Comparison of ENCODE assay signal across 21 mouse cellular contexts in the genomic region with DNA sequence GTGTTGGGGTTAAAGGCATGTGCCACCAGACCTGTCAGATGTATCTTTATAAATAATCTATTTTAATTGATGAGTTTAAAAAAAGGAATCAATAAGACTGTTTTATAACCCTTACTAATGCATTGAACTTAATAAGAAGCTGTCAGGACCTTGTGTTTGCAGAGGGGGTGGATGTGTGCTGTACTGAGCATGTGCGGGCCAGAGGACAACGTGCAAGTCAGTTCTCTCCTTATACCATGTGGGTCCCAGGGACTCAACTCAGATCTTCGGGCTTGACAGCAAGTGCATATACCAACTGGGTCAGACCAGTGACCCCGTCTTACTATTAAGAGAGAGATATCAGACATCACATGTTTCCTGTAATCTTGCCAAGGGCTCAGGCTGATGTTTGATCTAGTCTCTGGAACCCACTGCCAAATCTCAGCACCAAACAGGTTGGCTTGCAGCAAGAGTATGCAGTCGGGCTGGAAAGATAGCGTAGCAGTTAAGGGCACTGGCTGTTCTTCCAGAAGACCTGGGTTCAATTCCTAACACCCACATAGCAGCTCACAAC. TPM values are rescaled to one million over a fixed set of nuclear protein-coding genes. Genes with fewer than 3 reads are reported as not detected.
DNase-seq lines count a peak whose midpoint lies in the region; ATAC-seq and TF ChIP-seq lines count a peak whose summit lies in the region.
"Had no signal": no experiment of that assay in that cellular context is flagged by ENCODE, and none has a peak within 500 bp of the region (broad histone marks: within the 10 kb centered on the region; RNA-seq: fewer than 3 reads in every experiment).

No protein-coding gene starts in this region.

- TF ChIP-seq CTCF in liver, adult 2 months (IDR thresholded peaks at IDR 0.05; ENCODE audit: low read depth, low read length), result no peak
- no peak for TF ChIP-seq CTCF in stomach, postnatal 0 days (IDR thresholded peaks at IDR 0.05; ENCODE audit: low read depth)

- peaks cover 8% of the 10 kb centered on the region for H3K36me3 ChIP-seq in liver, adult 2 months (ENCODE audit: control insufficient read depth, insufficient read depth, low read length)
- peaks cover 17% of the 10 kb centered on the region for H3K36me3 ChIP-seq in liver, embryonic 12.5 days
- H3K36me3 ChIP-seq in stomach, embryonic 15.5 days, result 0 out of 2 replicates have a peak, but pooled peaks cover 7% of the 10 kb centered on the region
- 0 out of 2 replicates have a peak, but pooled peaks cover 3% of the 10 kb centered on the region for H3K36me3 ChIP-seq in stomach, postnatal 0 days (ENCODE audit: control insufficient read depth, insufficient read depth, low read length)

- H3K27me3 ChIP-seq in liver, adult 2 months (ENCODE audit: control insufficient read depth, insufficient read depth, low read length), result no peaks in the 10 kb centered on the region
- no peaks in the 10 kb centered on the region for H3K27me3 ChIP-seq in liver, embryonic 12.5 days (replicated peaks)
- no peaks in the 10 kb centered on the region for H3K27me3 ChIP-seq in stomach, embryonic 15.5 days (replicated peaks)
- no peaks in the 10 kb centered on the region for H3K27me3 ChIP-seq in stomach, postnatal 0 days (ENCODE audit: control insufficient read depth, insufficient read depth, low read length)
- H3K27me3 ChIP-seq: embryonic facial prominence, embryonic 12.5 days; forebrain, embryonic 12.5 days had no signal

- H3K4me1 ChIP-seq in liver, adult 2 months (ENCODE audit: control insufficient read depth, insufficient read depth, low read length), result no peaks in the 10 kb centered on the region; the same call in 1 of the 2 replicates
- H3K4me1 ChIP-seq in liver, embryonic 12.5 days, result peaks cover 9% of the 10 kb centered on the region; the same call in 1 of the 2 replicates
- peaks cover 5% of the 10 kb centered on the region; the same call in 1 of the 2 replicates for H3K4me1 ChIP-seq in stomach, embryonic 15.5 days
- no peaks in the 10 kb centered on the region for H3K4me1 ChIP-seq in stomach, postnatal 0 days (replicated peaks; ENCODE audit: control insufficient read depth, insufficient read depth)
- H3K4me1 ChIP-seq: embryonic facial prominence, embryonic 10.5 days; embryonic facial prominence, embryonic 12.5 days; forebrain, embryonic 10.5 days; forebrain, embryonic 12.5 days had no signal

- 22% methylated on average over 6 of the region's 6 CpGs for WGBS in liver, adult 2 months
- 76% methylated on average over 6 of the region's 6 CpGs for WGBS in liver, embryonic 12.5 days (ENCODE audit: insufficient replicate concordance)
- WGBS in stomach, embryonic 15.5 days, result 81% methylated on average over 6 of the region's 6 CpGs
- 75% methylated on average over 6 of the region's 6 CpGs for WGBS in stomach, postnatal 0 days

- no peak for ATAC-seq in liver, embryonic 12.5 days
- 0 out of 2 replicates have a peak, but pooled peaks have one; percentile 34 for ATAC-seq in erythroid progenitor cell, adult 5-6 weeks (replicated peaks; ENCODE audit: low FRiP score, poor library complexity, severe bottlenecking)
- 0 out of 2 replicates have a peak, but pooled peaks have one; percentile 38 for ATAC-seq in stomach, embryonic 15.5 days (ENCODE audit: insufficient read depth, low FRiP score, low read depth)
- ATAC-seq in stomach, postnatal 0 days (ENCODE audit: low FRiP score, low TSS enrichment), result peak; percentile 61; the same call in 1 of the 2 replicates
- ATAC-seq: forebrain, embryonic 14.5 days; forebrain, embryonic 16.5 days had no signal

- H3K79me2 ChIP-seq in liver, adult 2 months (ENCODE audit: control insufficient read depth, insufficient read depth, low read length), result no peaks in the 10 kb centered on the region

- DNase-seq in liver, adult 2 months (ENCODE audit: extremely low read depth, low read depth, low spot score), result peak; percentile 69
- peak; percentile 40 for DNase-seq in stomach, postnatal 0 days (ENCODE audit: low spot score)
- no peak for DNase-seq in ovary, adult 18-20 months (ENCODE audit: low spot score)
- no peak for DNase-seq in adrenal gland, adult 18-20 months (ENCODE audit: low spot score in 2 of 2)
- DNase-seq: adrenal gland, adult 8-10 months; adrenal gland, postnatal 14 days; adrenal gland, postnatal 36 days; cerebellum, adult 11-12 months; cerebellum, adult 2 months; cerebellum, adult 9-10 months; cerebellum, postnatal 10 days; cerebellum, postnatal 25 days had no signal

- H3K27ac ChIP-seq in liver, adult 2 months (replicated peaks; ENCODE audit: insufficient read depth, low read depth, low read length), result no peak overlapping the region
- H3K27ac ChIP-seq in liver, embryonic 12.5 days, result no peak overlapping the region
- H3K27ac ChIP-seq in stomach, embryonic 15.5 days, result no peak overlapping the region
- no peak overlapping the region for H3K27ac ChIP-seq in stomach, postnatal 0 days (replicated peaks)
- H3K27ac ChIP-seq: embryonic facial prominence, embryonic 10.5 days; embryonic facial prominence, embryonic 12.5 days; forebrain, embryonic 10.5 days; forebrain, embryonic 12.5 days had no signal

- TF ChIP-seq POLR2A in liver, adult 2 months (IDR thresholded peaks at IDR 0.05; ENCODE audit: extremely low read depth, insufficient read depth, low read length), result no peak

- no peak overlapping the region for H3K4me3 ChIP-seq in liver, adult 2 months (ENCODE audit: insufficient read depth, low read depth, low read length)
- H3K4me3 ChIP-seq in liver, embryonic 12.5 days, result no peak overlapping the region
- H3K4me3 ChIP-seq in stomach, embryonic 15.5 days (replicated peaks), result no peak overlapping the region
- no peak overlapping the region for H3K4me3 ChIP-seq in stomach, postnatal 0 days (ENCODE audit: low read depth, low read length)
- H3K4me3 ChIP-seq: embryonic facial prominence, embryonic 10.5 days; embryonic facial prominence, embryonic 12.5 days; forebrain, embryonic 10.5 days; forebrain, embryonic 12.5 days had no signal

- no peak overlapping the region for H3K9ac ChIP-seq in liver, adult 2 months (ENCODE audit: low read depth, low read length)
- H3K9ac ChIP-seq in liver, embryonic 12.5 days, result no peak overlapping the region
- H3K9ac ChIP-seq in stomach, embryonic 15.5 days, result no peak overlapping the region
- H3K9ac ChIP-seq in stomach, postnatal 0 days (ENCODE audit: low read length), result no peak overlapping the region
- H3K9ac ChIP-seq: embryonic facial prominence, embryonic 12.5 days; forebrain, embryonic 12.5 days had no signal

- TF ChIP-seq EP300 in stomach, postnatal 0 days (optimal IDR thresholded peaks at IDR 0.05), result no peak

- H3K4me2 ChIP-seq in liver, embryonic 12.5 days, result no peak overlapping the region
- no peak overlapping the region for H3K4me2 ChIP-seq in stomach, embryonic 15.5 days
- H3K4me2 ChIP-seq in stomach, postnatal 0 days (replicated peaks; ENCODE audit: low read depth), result no peak overlapping the region
- H3K4me2 ChIP-seq: embryonic facial prominence, embryonic 12.5 days; forebrain, embryonic 12.5 days had no signal

- no peaks in the 10 kb centered on the region for H3K9me3 ChIP-seq in liver, embryonic 12.5 days (replicated peaks)
- no peaks in the 10 kb centered on the region for H3K9me3 ChIP-seq in stomach, embryonic 15.5 days
- H3K9me3 ChIP-seq in stomach, postnatal 0 days (ENCODE audit: control insufficient read depth, low read length), result no peaks in the 10 kb centered on the region
- H3K9me3 ChIP-seq: embryonic facial prominence, embryonic 10.5 days; embryonic facial prominence, embryonic 12.5 days; forebrain, embryonic 10.5 days; forebrain, embryonic 12.5 days had no signal

RNA-seq across cellular contexts. Expression of gene Mtrf1, which starts 11.8 kb away (rescaled TPM):
- total RNA-seq in liver, adult 2 months (2014; rRNA removed), result 7.8 and 10.3 TPM in 2 replicates
- polyA plus RNA-seq in liver, adult 2 months (2012; rRNA removed), result 2.2 and 2.3 TPM in 2 replicates
- polyA plus RNA-seq in liver, embryonic 12.5 days (2016; fragmentation: Nextera tagmentation; extraction: Ambion mirVana), result 6.7 and 7.3 TPM in 2 replicates
- 0.72 and 2.1 TPM in 2 replicates for total RNA-seq in erythroid progenitor cell, adult 5-6 weeks (2015; ENCODE audit: low replicate concordance)
- 0.91 and 1.0 TPM in 2 replicates for total RNA-seq in erythroid progenitor cell, adult 5-6 weeks (2017; ENCODE audit: low replicate concordance)
- polyA plus RNA-seq in stomach, embryonic 15.5 days (2015; fragmentation: Nextera tagmentation; extraction: Ambion mirVana), result 9.4 and 11.0 TPM in 2 replicates
- polyA plus RNA-seq in stomach, postnatal 0 days (2015; fragmentation: Nextera tagmentation; extraction: Ambion mirVana), result 6.8 and 7.7 TPM in 2 replicates
- 1 to 10 TPM; 4.3 to 4.7 TPM for total RNA-seq in adrenal gland, adult 18-20 months (2021)

RNA-seq across cellular contexts. Expression of gene Kbtbd7, which starts 17.0 kb away (rescaled TPM):
- total RNA-seq in liver, adult 2 months (2014; rRNA removed), result 6.6 and 7.3 TPM in 2 replicates
- polyA plus RNA-seq in liver, adult 2 months (2012; rRNA removed), result 3.8 and 4.3 TPM in 2 replicates
- 5.7 and 6.2 TPM in 2 replicates for polyA plus RNA-seq in liver, embryonic 12.5 days (2016; fragmentation: Nextera tagmentation; extraction: Ambion mirVana)
- 16.6 and 21.0 TPM in 2 replicates for total RNA-seq in erythroid progenitor cell, adult 5-6 weeks (2015; ENCODE audit: low replicate concordance)
- 10.8 and 16.7 TPM in 2 replicates for total RNA-seq in erythroid progenitor cell, adult 5-6 weeks (2017; ENCODE audit: low replicate concordance)
- polyA plus RNA-seq in stomach, embryonic 15.5 days (2015; fragmentation: Nextera tagmentation; extraction: Ambion mirVana), result 10.8 and 11.0 TPM in 2 replicates
- 5.1 TPM in 2 replicates for polyA plus RNA-seq in stomach, postnatal 0 days (2015; fragmentation: Nextera tagmentation; extraction: Ambion mirVana)
- 1 to 10 TPM; 7.0 to 8.7 TPM for total RNA-seq in adrenal gland, adult 18-20 months (2021)

RNA-seq across cellular contexts. Expression of gene Naa16, which starts 18.8 kb away (rescaled TPM):
- total RNA-seq in liver, adult 2 months (2014; rRNA removed), result 3.9 and 5.2 TPM in 2 replicates
- 2.0 and 2.2 TPM in 2 replicates for polyA plus RNA-seq in liver, adult 2 months (2012; rRNA removed)
- 42.0 and 45.5 TPM in 2 replicates for polyA plus RNA-seq in liver, embryonic 12.5 days (2016; fragmentation: Nextera tagmentation; extraction: Ambion mirVana)
- total RNA-seq in erythroid progenitor cell, adult 5-6 weeks (2015; ENCODE audit: low replicate concordance), result 43.2 and 65.8 TPM in 2 replicates
- total RNA-seq in erythroid progenitor cell, adult 5-6 weeks (2017; ENCODE audit: low replicate concordance), result 49.9 and 60.7 TPM in 2 replicates
- polyA plus RNA-seq in stomach, embryonic 15.5 days (2015; fragmentation: Nextera tagmentation; extraction: Ambion mirVana), result 39.4 and 41.5 TPM in 2 replicates
- polyA plus RNA-seq in stomach, postnatal 0 days (2015; fragmentation: Nextera tagmentation; extraction: Ambion mirVana), result 15.0 and 16.0 TPM in 2 replicates
- total RNA-seq in adrenal gland, adult 18-20 months (2021), result 10 to 100 TPM; 22.7 to 25.1 TPM

RNA-seq across cellular contexts. Expression of gene Kbtbd6, which starts 42.3 kb away (rescaled TPM):
- total RNA-seq in liver, adult 2 months (2014; rRNA removed), result 0.13 and 0.18 TPM in 2 replicates
- polyA plus RNA-seq in liver, adult 2 months (2012; rRNA removed), result not detected in 2 replicates
- polyA plus RNA-seq in liver, embryonic 12.5 days (2016; fragmentation: Nextera tagmentation; extraction: Ambion mirVana), result 3.9 TPM in 2 replicates
- total RNA-seq in erythroid progenitor cell, adult 5-6 weeks (2015; ENCODE audit: low replicate concordance), result 21.3 and 29.3 TPM in 2 replicates
- 13.2 and 27.5 TPM in 2 replicates for total RNA-seq in erythroid progenitor cell, adult 5-6 weeks (2017; ENCODE audit: low replicate concordance)
- polyA plus RNA-seq in stomach, embryonic 15.5 days (2015; fragmentation: Nextera tagmentation; extraction: Ambion mirVana), result 2.7 and 3.7 TPM in 2 replicates
- polyA plus RNA-seq in stomach, postnatal 0 days (2015; fragmentation: Nextera tagmentation; extraction: Ambion mirVana), result 0.57 and 0.98 TPM in 2 replicates
- under 1 TPM; 0.16 to 0.27 TPM for total RNA-seq in adrenal gland, adult 18-20 months (2021)

Comparison
In these comparisons a context has a peak if more than half of its experiments do, and no peak if none do; other contexts are left out.
1. DNase-seq: peak in liver, adult 2 months (single experiment) and stomach, postnatal 0 days (single experiment); none in ovary, adult 18-20 months (single experiment) and adrenal gland, adult 18-20 months (0 of 2).